Mouse (Mus musculus) brain, embryonic 14.5 days (tissue): ENCODE measurements around the gene Hsh2d.

ENCODE experiments used
- CTCF ChIP-seq: fragments of 200-500 bp; IDR thresholded peaks from 2 replicates; pipeline ENCODE4 v1.5.1; 2012; ENCODE audit warnings: inconsistent platforms, mild to moderate bottlenecking, moderate library complexity, borderline replicate concordance; ENCODE audit not compliant: insufficient read depth, insufficient read length; ENCODE audit errors: extremely low read depth
- POLR2A ChIP-seq: fragments of 200-500 bp; IDR thresholded peaks from 2 replicates; pipeline ENCODE4 v1.6.1; 2012; ENCODE audit warnings: mild to moderate bottlenecking, inconsistent platforms, borderline replicate concordance; ENCODE audit not compliant: poor library complexity, insufficient read depth, insufficient read length, severe bottlenecking; ENCODE audit errors: extremely low read depth

GRCm38 (mm10) chr8:72187793-72188331 is 1.6 kb upstream of the Hsh2d start:
- no peak for TF ChIP-seq CTCF
- no peak for TF ChIP-seq POLR2A
